Mouse (Mus musculus) heart, postnatal 14 days (tissue): ENCODE results near the gene Snx10. TPM values are rescaled to one million over a fixed set of nuclear protein-coding genes. Genes with fewer than 3 reads are reported as not detected.

Source experiments
- DNase-seq, 2 experiments: peaks; one replicate each; pipeline ENCODE4 v3.0.0; 2021 to 2022
- intact Hi-C: fragments of 180-260 bp; cut with DNase I; formaldehyde crosslinking; loops from one replicate; pipeline ENCODE4 v1.15.1; 2025
- total RNA-seq, 2 experiments: library from RNA; stranded (reverse); gene quantifications; 2 replicates each; pipeline ENCODE4 v1.2.3; 2021

Snx10 gene
- total RNA-seq, 2 experiments from 2014 or later = 7.3 to 10.8 TPM

GRCm38 (mm10) chr6:51580040-51580680 lies 56.5 kb downstream of the Snx10 start:
- DNase-seq = peak; percentile 87 to 93
- intact Hi-C loops = loop anchor here (1.0 to 10.0 kb wide), 4 partner anchors 71 to 415 kb away; no protein-coding TSS in a partner anchor

- DNase-seq = no peak
- intact Hi-C loops = loop anchor here (10.0 kb wide), 1 partner anchor 413 kb away; no protein-coding TSS in a partner anchor
These were observed 57.7 kb downstream of the Snx10 start for GRCm38 (mm10) chr6:51581418-51581817.

- no peak for DNase-seq
These were observed 58.4 kb downstream of the Snx10 start for GRCm38 (mm10) chr6:51582051-51582450.

GRCm38 (mm10) chr6:51585980-51586379 lies 62.3 kb downstream of the Snx10 start:
- intact Hi-C loops = loop anchor here (2.0 to 10.0 kb wide), 2 partner anchors 409 to 635 kb away; partner anchors contain the start of gene Hoxa7
- peak; percentile 56 to 75 for DNase-seq

More at GRCm38 (mm10) chr6:51582051-51582450, 58.4 kb downstream of the Snx10 start:
- intact Hi-C loops = loop anchor here (10.0 kb wide), 1 partner anchor 413 kb away; no protein-coding TSS in a partner anchor

GRCm38 (mm10) chr6:51587266-51587665 lies 63.6 kb downstream of the Snx10 start:
- DNase-seq = no peak
- intact Hi-C loops = loop anchor here (1.0 to 10.0 kb wide), 3 partner anchors 271 to 634 kb away; partner anchors contain the start of gene Hoxa7

- no peak for DNase-seq
- intact Hi-C loops = no loop called here
These were observed 67.6 kb downstream of the Snx10 start for GRCm38 (mm10) chr6:51591264-51591663.

GRCm38 (mm10) chr6:51591844-51592243 lies 68.1 kb downstream of the Snx10 start:
- DNase-seq = no peak
- intact Hi-C loops = no loop called here

- DNase-seq = peak; percentile 81 to 89
- intact Hi-C loops = no loop called here
These were observed 68.8 kb downstream of the Snx10 start for GRCm38 (mm10) chr6:51592356-51593115.

GRCm38 (mm10) chr6:51593446-51594035 lies 69.8 kb downstream of the Snx10 start:
- no peak for DNase-seq
- intact Hi-C loops = no loop called here

- intact Hi-C loops = no loop called here
- DNase-seq = no peak
These were observed 70.8 kb downstream of the Snx10 start for GRCm38 (mm10) chr6:51594516-51594915.

GRCm38 (mm10) chr6:51598058-51598457 lies 74.4 kb downstream of the Snx10 start:
- intact Hi-C loops = no loop called here
- no peak for DNase-seq

GRCm38 (mm10) chr6:51600412-51600811 lies 76.7 kb downstream of the Snx10 start:
- intact Hi-C loops = no loop called here
- no peak for DNase-seq

- intact Hi-C loops = no loop called here
- no peak for DNase-seq
These were observed 78.6 kb downstream of the Snx10 start for GRCm38 (mm10) chr6:51602341-51602740.

- intact Hi-C loops = no loop called here
- DNase-seq = no peak
These were observed 80.0 kb downstream of the Snx10 start for GRCm38 (mm10) chr6:51603691-51604090.

- intact Hi-C loops = no loop called here
- no peak for DNase-seq
These were observed 82.5 kb downstream of the Snx10 start for GRCm38 (mm10) chr6:51606245-51606644.

- DNase-seq = no peak
- intact Hi-C loops = no loop called here
These were observed 83.1 kb downstream of the Snx10 start for GRCm38 (mm10) chr6:51606803-51607202.

- no peak for DNase-seq
- intact Hi-C loops = loop anchor here (2.0 to 5.0 kb wide), 2 partner anchors 111 to 247 kb away; no protein-coding TSS in a partner anchor
These were observed 87.9 kb downstream of the Snx10 start for GRCm38 (mm10) chr6:51611621-51612020.

GRCm38 (mm10) chr6:51612371-51613051 lies 88.8 kb downstream of the Snx10 start:
- DNase-seq = peak; percentile 51 to 53
- intact Hi-C loops = loop anchor here (2.0 to 5.0 kb wide), 2 partner anchors 110 to 246 kb away; no protein-coding TSS in a partner anchor

GRCm38 (mm10) chr6:51613661-51614060 lies 90.0 kb downstream of the Snx10 start:
- intact Hi-C loops = loop anchor here (2.0 to 5.0 kb wide), 2 partner anchors 109 to 245 kb away; no protein-coding TSS in a partner anchor

GRCm38 (mm10) chr6:51626843-51627242 lies 103.1 kb downstream of the Snx10 start:
- no peak for DNase-seq
- intact Hi-C loops = no loop called here

More at GRCm38 (mm10) chr6:51613661-51614060, 90.0 kb downstream of the Snx10 start:
- no peak for DNase-seq
